Mouse (Mus musculus) heart, embryonic 11.5 days (tissue): ENCODE data around the gene 2610318N02Rik. TPM values are rescaled to one million over a fixed set of nuclear protein-coding genes. Genes with fewer than 3 reads are reported as not detected.
A peak's percentile ranks its signal among the peaks of the same experiment; 100 is the strongest.

ENCODE experiments used
- ATAC-seq: fragments of 200-750 bp; cut with Nextera tagmentation; replicated peaks from 2 replicates; pipeline ENCODE4 v1.8.0; 2017; ENCODE audit warnings: moderate library complexity; ENCODE audit not compliant: insufficient number of reproducible peaks, low FRiP score, low TSS enrichment
- H3K27ac ChIP-seq: fragments of 300-500 bp; sonication (generic); 2 replicates; pipeline ENCODE4 v1.5.1; 2014; ENCODE audit warnings: mild to moderate bottlenecking, low read depth, low read length
- H3K27me3 ChIP-seq: fragments of 300-500 bp; sonication (generic); 2 replicates; pipeline ENCODE4 v1.6.1; 2014; ENCODE audit warnings: mild to moderate bottlenecking, low read length, mixed read lengths; ENCODE audit not compliant: control insufficient read depth, insufficient read depth
- H3K36me3 ChIP-seq: fragments of 300-500 bp; sonication (generic); 2 replicates; pipeline ENCODE4 v1.6.1; 2014; ENCODE audit warnings: mild to moderate bottlenecking, low read length, moderate library complexity, mixed read lengths; ENCODE audit not compliant: control insufficient read depth, insufficient read depth
- H3K4me1 ChIP-seq: fragments of 300-500 bp; sonication (generic); 2 replicates; pipeline ENCODE4 v1.6.1; 2014; ENCODE audit warnings: low read length; ENCODE audit not compliant: control insufficient read depth, insufficient read depth
- H3K4me2 ChIP-seq: fragments of 300-500 bp; sonication (generic); 2 replicates; pipeline ENCODE4 v1.6.1; 2014; ENCODE audit warnings: mild to moderate bottlenecking, moderate library complexity
- H3K4me3 ChIP-seq: fragments of 300-500 bp; sonication (generic); 2 replicates; pipeline ENCODE4 v1.5.1; 2014; ENCODE audit warnings: low read depth, low read length
- H3K9ac ChIP-seq: fragments of 300-500 bp; sonication (generic); 2 replicates; pipeline ENCODE4 v1.6.1; 2014; ENCODE audit warnings: mild to moderate bottlenecking, low read depth, low read length, moderate library complexity
- H3K9me3 ChIP-seq: fragments of 300-500 bp; sonication (generic); replicated peaks from 2 replicates; pipeline ENCODE4 v1.6.1; 2016; ENCODE audit warnings: low read length; ENCODE audit not compliant: control insufficient read depth
- WGBS: fragments of 180-500 bp; shearing (Covaris S2); extraction: QIAGEN DNeasy Blood & Tissue Kit; methylation state at CpG from one replicate; pipeline ENCODE4 v1.1.7; 2014; ENCODE audit not compliant: insufficient replicate concordance; 5-methylcytosine and 5-hydroxymethylcytosine counted together
- polyA plus RNA-seq: library from polyadenylated mRNA; unstranded; fragments of >200 nt; fragmentation: Nextera tagmentation; extraction: Ambion mirVana; gene quantifications from 2 replicates; pipeline ENCODE4 v1.2.1, GENCODE M21; 2014

The 2610318N02Rik gene
- polyA plus RNA-seq, 1 experiment from 2014 or later, result 41.5 TPM

DNA sequence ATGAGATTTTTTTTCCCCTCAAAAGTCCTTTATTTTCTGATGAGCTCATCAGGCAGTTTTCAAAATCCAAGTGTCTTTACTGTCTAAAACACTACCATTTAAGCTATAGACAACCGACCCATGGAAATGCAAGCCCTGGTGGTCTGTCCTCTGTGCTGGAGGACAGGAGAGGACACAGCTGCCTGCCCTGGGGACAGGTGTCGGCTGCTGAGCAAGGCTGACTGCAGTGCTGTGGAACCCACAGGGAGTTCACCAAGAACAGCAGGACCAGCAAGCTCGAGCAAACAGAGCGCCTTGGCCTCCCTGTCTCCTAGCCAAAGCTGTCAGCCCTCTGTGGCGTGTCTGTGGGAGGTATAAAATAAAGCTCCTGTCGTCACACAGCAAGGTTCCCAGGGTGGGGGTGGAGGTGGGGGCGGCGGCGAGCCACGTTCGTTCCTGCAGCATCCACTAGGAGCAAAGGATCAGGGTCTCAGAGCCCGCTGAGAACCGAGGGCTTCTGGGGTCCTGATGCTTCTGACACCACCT is 38.2 kb downstream of the 2610318N02Rik start:
- WGBS, result 81% methylated on average over 13 of the region's 13 CpGs
- Histone ChIP-seq H3K36me3 (peaks cover 38% of the 10 kb centered on the region), H3K9me3 (no peaks in the 10 kb centered on the region)

DNA sequence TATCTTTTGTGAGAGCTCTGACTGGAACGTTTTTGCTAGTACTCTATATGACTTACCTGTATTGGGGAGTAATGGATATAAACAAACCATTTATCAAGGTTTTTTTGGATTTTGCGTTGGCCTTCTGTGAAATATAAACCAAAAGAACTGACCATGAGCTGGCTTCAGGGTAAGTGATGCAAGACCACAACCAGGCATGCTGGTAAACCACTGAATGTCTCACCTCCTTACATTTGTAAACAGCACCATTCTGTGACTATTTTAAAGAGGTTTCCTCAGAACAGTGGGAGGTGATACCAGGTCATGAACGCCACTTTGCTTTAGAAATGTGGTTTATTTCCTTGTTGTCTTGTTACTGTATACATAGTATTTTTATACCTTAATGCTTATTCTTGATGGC is 38.7 kb downstream of the 2610318N02Rik start:
- no peaks in the 10 kb centered on the region for H3K9me3 ChIP-seq
- peaks cover 14% of the 10 kb centered on the region for H3K4me1 ChIP-seq
- no peak overlapping the region for H3K4me3 ChIP-seq
- 77% methylated on average over 3 of the region's 3 CpGs for WGBS
- H3K27ac ChIP-seq, result no peak overlapping the region
- H3K4me2 ChIP-seq, result no peak overlapping the region
- no peaks in the 10 kb centered on the region for H3K27me3 ChIP-seq
- no peak overlapping the region for H3K9ac ChIP-seq
- ATAC-seq, result no peak
- H3K36me3 ChIP-seq, result peaks cover 38% of the 10 kb centered on the region

More for the DNA sequence above, 38.2 kb downstream of the 2610318N02Rik start:
- H3K9ac ChIP-seq, result no peak overlapping the region
- no peak overlapping the region for H3K4me3 ChIP-seq
- no peak overlapping the region for H3K27ac ChIP-seq
- no peaks in the 10 kb centered on the region for H3K27me3 ChIP-seq
- ATAC-seq, result no peak
- peaks cover 14% of the 10 kb centered on the region for H3K4me1 ChIP-seq
- no peak overlapping the region for H3K4me2 ChIP-seq

DNA sequence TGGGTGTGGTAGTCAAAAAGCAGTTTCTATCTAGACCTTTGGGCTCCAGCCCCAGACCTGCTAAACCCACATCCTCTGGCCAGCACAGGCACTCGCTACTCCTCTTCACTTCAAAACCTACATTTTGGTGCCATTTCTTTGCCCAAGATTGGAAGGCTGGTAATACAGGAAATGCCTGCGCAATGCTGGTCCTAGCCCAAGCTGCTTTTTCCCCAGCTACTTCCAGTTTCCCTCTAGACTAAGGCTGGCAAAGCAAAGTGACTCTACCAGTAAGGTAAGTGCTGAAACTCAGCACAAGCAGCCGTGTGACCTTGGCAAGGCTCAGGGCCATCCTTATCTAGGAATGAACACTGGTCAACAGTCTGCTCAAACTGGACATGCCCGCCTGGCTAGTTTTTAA is 39.3 kb downstream of the 2610318N02Rik start:
- WGBS, result 70% methylated on average over 4 of the region's 4 CpGs
- H3K9ac ChIP-seq, result no peak overlapping the region
- no peak for ATAC-seq

DNA sequence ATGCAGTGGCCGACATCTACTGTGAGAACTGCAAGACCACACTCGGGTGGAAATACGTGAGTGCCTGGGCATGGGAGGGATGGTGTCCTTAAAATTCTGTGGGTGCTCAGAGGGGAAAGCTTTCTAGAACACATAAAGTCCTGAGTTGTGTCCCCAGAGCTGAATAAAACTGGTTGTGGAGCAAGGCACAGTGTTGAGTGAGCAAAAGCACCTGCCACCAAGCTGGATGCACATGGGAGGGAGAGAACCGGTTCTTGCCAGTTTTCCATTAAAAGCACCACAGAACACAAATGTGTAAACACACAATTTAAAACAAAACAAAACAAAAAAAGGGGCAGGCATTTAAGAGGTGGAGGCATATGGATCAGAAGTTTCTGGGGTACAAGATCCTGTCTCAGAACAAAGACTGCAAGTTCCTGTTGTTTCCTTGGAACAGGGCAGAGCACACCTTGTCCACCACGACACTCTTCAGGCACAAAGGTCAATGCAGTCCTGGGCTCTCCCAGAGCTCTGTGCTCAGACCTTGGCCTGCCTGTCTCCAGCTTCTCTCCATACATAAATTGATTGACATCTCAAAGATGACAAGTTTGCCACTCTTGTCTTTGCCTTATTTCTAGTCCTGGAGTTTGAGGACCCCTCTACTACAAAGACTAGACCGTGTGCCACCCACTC is 42.7 kb downstream of the 2610318N02Rik start:
- peaks cover 17% of the 10 kb centered on the region; the same call in 1 of the 2 replicates for H3K36me3 ChIP-seq
- H3K4me3 ChIP-seq, result no peak overlapping the region
- no peaks in the 10 kb centered on the region for H3K9me3 ChIP-seq
- no peak overlapping the region for H3K4me2 ChIP-seq
- no peak overlapping the region for H3K9ac ChIP-seq
- 73% methylated on average over 6 of the region's 6 CpGs for WGBS
- ATAC-seq, result no peak
- H3K4me1 ChIP-seq, result peaks cover 14% of the 10 kb centered on the region
- H3K27me3 ChIP-seq, result no peaks in the 10 kb centered on the region
- no peak overlapping the region for H3K27ac ChIP-seq

More for the DNA sequence above, 39.3 kb downstream of the 2610318N02Rik start:
- Histone ChIP-seq H3K4me3 (no peak overlapping the region), H3K27ac (0 out of 2 replicates have a peak overlapping the region, but pooled peaks have one; percentile 50), H3K9me3 (no peaks in the 10 kb centered on the region), H3K4me2 (no peak overlapping the region), H3K27me3 (no peaks in the 10 kb centered on the region), H3K36me3 (peaks cover 38% of the 10 kb centered on the region), H3K4me1 (peaks cover 14% of the 10 kb centered on the region)

DNA sequence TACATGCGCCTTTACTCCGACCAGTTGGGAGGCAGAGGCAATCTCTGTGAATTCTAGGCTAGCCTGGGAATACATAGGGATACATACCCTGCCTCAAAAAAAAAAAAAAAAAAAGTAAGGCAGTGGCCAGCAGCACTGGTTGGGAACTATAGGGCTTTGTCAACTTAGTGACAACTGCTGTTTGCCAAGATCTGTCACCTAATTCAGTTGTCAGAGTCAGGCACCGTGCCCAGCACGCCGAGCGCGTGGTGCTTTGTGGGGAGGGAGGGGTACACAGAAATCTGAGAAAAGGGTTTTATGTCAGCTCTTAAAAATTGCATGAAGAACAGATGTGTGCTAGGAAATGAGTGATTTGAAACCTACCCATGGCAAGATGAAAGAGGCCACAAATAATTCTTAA is 46.9 kb downstream of the 2610318N02Rik start:
- Histone ChIP-seq H3K27ac (no peak overlapping the region), H3K4me1 (no peaks in the 10 kb centered on the region), H3K9ac (no peak overlapping the region), H3K27me3 (no peaks in the 10 kb centered on the region), H3K4me2 (no peak overlapping the region), H3K9me3 (0 out of 2 replicates have a peak, but pooled peaks cover 5% of the 10 kb centered on the region), H3K36me3 (peaks cover 11% of the 10 kb centered on the region), H3K4me3 (no peak overlapping the region)
- no peak for ATAC-seq
- WGBS, result 84% methylated on average over 7 of the region's 7 CpGs

DNA sequence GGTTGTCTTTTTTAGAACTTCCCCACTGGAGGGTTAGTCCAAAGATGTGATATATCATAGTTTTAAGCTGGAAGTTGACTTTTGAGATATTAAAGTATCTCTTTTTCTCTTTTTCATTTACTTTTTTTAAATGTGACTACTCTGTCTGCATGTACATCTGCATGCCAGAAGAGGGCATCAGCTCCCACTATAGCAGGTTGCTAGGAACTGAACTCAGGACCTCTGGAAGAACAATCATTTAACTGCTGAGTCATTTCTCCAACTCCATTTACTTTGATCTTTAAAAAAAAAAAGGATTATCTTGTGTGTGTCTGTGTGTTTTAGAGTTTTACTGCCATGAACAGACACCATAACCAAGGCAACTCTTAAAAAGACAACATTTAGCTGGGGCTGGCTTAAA is 48.1 kb downstream of the 2610318N02Rik start:
- Histone ChIP-seq H3K9ac (no peak overlapping the region), H3K9me3 (0 out of 2 replicates have a peak, but pooled peaks cover 5% of the 10 kb centered on the region), H3K36me3 (peaks cover 7% of the 10 kb centered on the region; the same call in 1 of the 2 replicates), H3K4me1 (no peaks in the 10 kb centered on the region), H3K27ac (no peak overlapping the region), H3K4me2 (no peak overlapping the region), H3K4me3 (no peak overlapping the region), H3K27me3 (no peaks in the 10 kb centered on the region)
- no peak for ATAC-seq

DNA sequence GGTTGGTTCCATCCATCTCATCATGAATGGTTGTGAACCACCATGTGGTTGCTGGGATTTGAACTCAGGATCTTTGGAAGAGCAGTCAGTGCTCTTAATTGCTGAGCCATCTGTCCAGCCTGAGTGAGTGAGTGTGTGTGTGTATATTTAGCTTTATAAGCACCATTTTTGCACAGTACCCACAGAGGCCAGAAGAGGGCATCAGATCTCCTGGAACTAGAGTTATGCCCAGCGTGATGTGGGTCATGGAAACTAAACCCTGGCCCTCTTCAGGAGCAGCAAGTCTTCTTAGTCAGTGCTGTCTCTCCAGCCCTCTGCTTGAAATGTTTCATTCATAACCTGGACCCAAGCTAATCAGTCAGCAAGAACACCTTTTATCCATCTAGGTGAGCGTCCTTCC is 48.7 kb downstream of the 2610318N02Rik start:
- Histone ChIP-seq H3K4me1 (no peaks in the 10 kb centered on the region), H3K36me3 (peaks cover 7% of the 10 kb centered on the region; the same call in 1 of the 2 replicates), H3K9ac (no peak overlapping the region), H3K9me3 (0 out of 2 replicates have a peak, but pooled peaks cover 5% of the 10 kb centered on the region), H3K27me3 (no peaks in the 10 kb centered on the region), H3K4me3 (no peak overlapping the region), H3K27ac (no peak overlapping the region), H3K4me2 (no peak overlapping the region)
- no peak for ATAC-seq
- WGBS, result 82% methylated on average over 2 of the region's 2 CpGs

DNA sequence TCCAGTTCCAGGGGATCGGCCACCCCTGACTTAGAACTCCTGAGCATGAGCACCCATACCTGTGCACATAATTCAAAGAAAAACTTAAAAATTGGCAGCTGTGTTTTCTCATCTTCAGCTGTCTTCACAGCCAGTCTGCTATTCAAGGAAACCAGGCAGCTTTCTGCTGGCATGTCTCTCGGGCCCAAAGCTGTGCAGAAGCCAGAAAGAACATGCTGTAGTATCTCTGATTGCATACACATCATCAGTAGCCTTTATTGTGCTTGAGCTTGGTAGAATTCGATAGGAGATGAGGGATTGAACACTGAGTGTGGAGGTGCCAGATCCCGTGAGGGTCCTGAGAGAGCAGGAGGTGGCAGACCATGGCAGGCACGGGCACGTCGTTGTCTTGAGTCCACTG is 52.0 kb downstream of the 2610318N02Rik start:
- WGBS, result 81% methylated on average over 7 of the region's 7 CpGs
- Histone ChIP-seq H3K4me3 (no peak overlapping the region), H3K9ac (no peak overlapping the region), H3K4me2 (no peak overlapping the region), H3K27ac (no peak overlapping the region), H3K4me1 (no peaks in the 10 kb centered on the region), H3K9me3 (0 out of 2 replicates have a peak, but pooled peaks cover 5% of the 10 kb centered on the region), H3K36me3 (peaks cover 7% of the 10 kb centered on the region; the same call in 1 of the 2 replicates), H3K27me3 (no peaks in the 10 kb centered on the region)
- ATAC-seq, result no peak
